Mouse (Mus musculus) stomach, postnatal 0 days (tissue): ENCODE results near the gene Clspn.

ENCODE experiments used
- CTCF ChIP-seq: IDR thresholded peaks from 2 replicates; pipeline ENCODE4 v1.5.1; 2016; ENCODE audit warnings: antibody characterized with exemption, low read depth, mild to moderate bottlenecking, moderate library complexity
- EP300 ChIP-seq: optimal IDR thresholded peaks from 2 replicates; pipeline ENCODE3; 2016; ENCODE audit warnings: antibody characterized with exemption

GRCm38 (mm10) chr4:126636330-126636729, 79.6 kb downstream of the Clspn start:
- TF ChIP-seq CTCF (no peak), EP300 (no peak)
